17 mouse cellular contexts compared by ENCODE assay signal in the genomic region with DNA sequence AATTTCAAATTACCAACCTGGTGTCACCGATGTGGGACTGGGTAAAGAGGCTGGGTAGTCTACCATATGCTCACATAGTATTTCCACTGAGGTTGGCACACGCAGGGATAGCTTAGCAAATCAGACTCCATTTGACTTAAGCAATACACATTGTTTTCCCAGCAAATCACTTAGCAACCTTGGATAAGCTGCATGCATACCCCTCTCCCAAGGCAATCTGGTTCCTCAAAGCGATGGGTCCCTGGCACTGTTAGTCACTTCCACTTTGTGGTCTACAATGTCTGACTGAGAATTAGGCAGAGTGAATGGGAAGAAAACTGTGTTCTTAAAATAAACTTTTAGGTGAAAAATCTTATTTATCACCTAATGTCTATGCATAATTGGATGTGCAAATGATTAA.
A peak's percentile ranks its signal among the peaks of the same experiment; 100 is the strongest.
DNase-seq lines count a peak whose midpoint lies in the region; TF ChIP-seq lines count a peak whose summit lies in the region.
"Had no signal": no experiment of that assay in that cellular context is flagged by ENCODE, and none has a peak within 500 bp of the region (broad histone marks: within the 10 kb centered on the region; RNA-seq: fewer than 3 reads in every experiment).

No protein-coding gene starts in this region.

- H3K4me3 ChIP-seq in bone marrow macrophage, adult 2 months (ENCODE audit: insufficient read depth, low read length): no peak overlapping the region
- no peak overlapping the region for H3K4me3 ChIP-seq in macrophage (ENCODE audit: inconsistent target)
- H3K4me3 ChIP-seq in left cerebral cortex, adult 2 months: no peak overlapping the region
- H3K4me3 ChIP-seq: embryonic facial prominence, embryonic 10.5 days; heart, embryonic 12.5 days; hindbrain, embryonic 12.5 days had no signal

- peak; percentile 31 for DNase-seq in layer of hippocampus, adult 9-11 months
- no peak for DNase-seq in layer of hippocampus, adult 9-10 months (ENCODE audit: low spot score)
- DNase-seq in thymus, postnatal 0 days (ENCODE audit: low spot score): no peak
- no peak for DNase-seq in embryo, embryonic 9.5 days (ENCODE audit: extremely low spot score)
- DNase-seq in left cerebral cortex, adult 2 months (ENCODE audit: extremely low spot score in 1 of 2, low spot score in 2 of 2): no peak
- DNase-seq: adrenal gland, adult 2 months; adrenal gland, postnatal 36 days; cerebellum, adult 11 months; cerebellum, adult 9-10 months; cerebellum, postnatal 25 days; heart, postnatal 36 days; kidney, adult 9 months had no signal

- peaks cover 38% of the 10 kb centered on the region for H3K4me1 ChIP-seq in bone marrow macrophage, adult 2 months (ENCODE audit: control insufficient read depth, insufficient read depth, low read length)

- intact Hi-C loops in left cerebral cortex, adult 2 months (cut with DNase I): no loop called here

- TF ChIP-seq POLR2A in bone marrow macrophage, adult 2 months (IDR thresholded peaks at IDR 0.05; ENCODE audit: borderline replicate concordance, low read depth, low read length): no peak

- TF ChIP-seq CTCF in bone marrow macrophage, adult 2 months (IDR thresholded peaks at IDR 0.05; ENCODE audit: low read depth, low read length): no peak
- no peak for TF ChIP-seq CTCF in left cerebral cortex, adult 2 months (IDR thresholded peaks at IDR 0.05)

- 56% methylated on average over 3 of the region's 3 CpGs for WGBS in macrophage (ENCODE audit: missing documents)

- peak overlapping the region; percentile 7; the same call in 1 of the 2 replicates for H3K27ac ChIP-seq in bone marrow macrophage, adult 2 months (ENCODE audit: insufficient read depth, low read depth, low read length)
- 0 out of 2 replicates have a peak overlapping the region, but pooled peaks have one; percentile 15 for H3K27ac ChIP-seq in macrophage
- no peak overlapping the region for H3K27ac ChIP-seq in left cerebral cortex, adult 2 months
- H3K27ac ChIP-seq: embryonic facial prominence, embryonic 10.5 days; hindbrain, embryonic 12.5 days had no signal

- H3K79me2 ChIP-seq in macrophage (ENCODE audit: inconsistent target): no peaks in the 10 kb centered on the region

- H3K36me3 ChIP-seq in macrophage (ENCODE audit: inconsistent target): no peaks in the 10 kb centered on the region
- H3K36me3 ChIP-seq: embryonic facial prominence, embryonic 10.5 days; heart, embryonic 12.5 days; hindbrain, embryonic 12.5 days had no signal
